Mouse (Mus musculus) liver, adult 10 weeks (tissue): ENCODE results near the gene Gm21870. TPM values are rescaled to one million over a fixed set of nuclear protein-coding genes. Genes with fewer than 3 reads are reported as not detected.

Source experiments
- polyA plus RNA-seq: library from polyadenylated mRNA; stranded (reverse); fragments of 350-450 nt; fragmentation: Illumina TruSeq; extraction: RNeasy Lipid Tissue Mini Kit (QIAGEN cat#74804); gene quantifications from one replicate; pipeline ENCODE4 v1.2.3, GENCODE M21; 2014; ENCODE audit warnings: low read depth, low replicate concordance

The Gm21870 gene
- not detected for polyA plus RNA-seq

DNA sequence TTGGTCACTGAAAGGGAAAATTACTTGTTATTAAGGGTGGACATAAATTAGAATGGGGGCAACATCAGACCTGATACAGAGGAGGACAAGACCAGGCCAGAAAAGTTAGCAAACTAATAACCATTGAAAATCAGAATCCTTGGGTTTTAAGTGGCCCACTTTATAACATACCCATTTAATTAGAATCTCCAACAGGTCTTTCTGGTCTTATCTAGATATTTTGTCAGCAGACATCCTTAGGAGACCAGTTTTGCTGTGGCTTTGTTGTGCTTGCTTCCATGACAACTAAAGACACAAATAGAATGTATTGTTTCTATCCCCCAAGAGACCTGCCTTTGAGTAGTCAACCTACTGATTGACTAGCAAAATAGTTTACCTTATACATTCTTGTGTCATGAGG lies at the start of gene Gm21870:
Gene Gm21870, minus strand, starts transcription at position 101 of the 400 bp plus-strand sequence.

DNA sequence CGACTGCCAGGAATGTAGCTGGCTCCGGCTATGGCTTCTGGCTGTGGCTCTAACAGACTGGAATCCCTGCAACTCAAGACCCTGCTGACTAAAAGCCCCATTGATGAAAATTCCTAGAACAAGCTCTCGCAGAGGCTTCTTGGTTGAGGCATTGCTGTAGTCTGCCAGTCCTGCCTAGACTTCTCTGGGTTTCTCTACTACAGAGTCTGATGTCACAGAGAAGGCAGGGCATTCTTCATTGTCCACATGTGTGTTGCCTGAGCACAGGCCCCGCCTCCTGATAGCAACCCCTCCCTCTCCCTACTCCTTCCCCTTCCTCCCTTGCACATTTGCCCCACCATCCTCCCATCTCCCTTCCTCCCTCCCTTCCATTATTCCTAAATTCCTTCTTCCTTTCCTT lies 30.2 kb downstream of the Gm21870 start, which contains the start of gene Btbd35f6:
Gene Btbd35f6, minus strand, starts transcription at position 101 of the 400 bp plus-strand sequence.

Other genes with a start within 250 kb of the Gm21870 start
- not detected for gene Btbd35f6, start 30.3 kb downstream of the Gm21870 start, polyA plus RNA-seq
- not detected for gene Btbd35f9, start 174.7 kb upstream of the Gm21870 start, polyA plus RNA-seq